Mouse (Mus musculus) heart, postnatal 0 days (tissue): ENCODE data around the gene Olfr996. TPM values are rescaled to one million over a fixed set of nuclear protein-coding genes. Genes with fewer than 3 reads are reported as not detected.
"Not testable (repeated sequence)": the region's sequence is repeated elsewhere in the genome, so short reads cannot be mapped to it uniquely, and the experiment has no call there.

ENCODE experiments used
- ATAC-seq: fragments of 200-750 bp; cut with Nextera tagmentation; 2 replicates; pipeline ENCODE4 v1.8.0; 2017; ENCODE audit warnings: low read depth, moderate number of reproducible peaks, moderate library complexity; ENCODE audit not compliant: insufficient read depth
- DNase-seq: peaks from one replicate; pipeline ENCODE4 v3.0.0-alpha.2; 2016; ENCODE audit warnings: low spot score
- H3K27ac ChIP-seq: fragments of 300-500 bp; sonication (generic); 2 replicates; pipeline ENCODE4 v1.5.1; 2014; ENCODE audit warnings: low read depth, mild to moderate bottlenecking
- H3K27me3 ChIP-seq: fragments of 300-500 bp; sonication (generic); 2 replicates; pipeline ENCODE4 v1.6.1; 2014; ENCODE audit warnings: low read length, mixed read lengths; ENCODE audit not compliant: control insufficient read depth, insufficient read depth
- H3K36me3 ChIP-seq: fragments of 300-500 bp; sonication (generic); replicated peaks from 2 replicates; pipeline ENCODE4 v1.6.1; 2014; ENCODE audit warnings: low read length, mixed read lengths; ENCODE audit not compliant: control insufficient read depth, insufficient read depth
- H3K4me1 ChIP-seq: fragments of 300-500 bp; sonication (generic); 2 replicates; pipeline ENCODE4 v1.6.1; 2014; ENCODE audit warnings: antibody characterized with exemption; ENCODE audit not compliant: control insufficient read depth, insufficient read depth
- H3K4me2 ChIP-seq: fragments of 300-500 bp; sonication (generic); 2 replicates; pipeline ENCODE4 v1.6.1; 2014; ENCODE audit warnings: low read depth, mild to moderate bottlenecking, low read length, moderate library complexity
- H3K4me3 ChIP-seq: fragments of 300-500 bp; sonication (generic); 2 replicates; pipeline ENCODE4 v1.5.1; 2014; ENCODE audit warnings: low read depth, low read length
- H3K9ac ChIP-seq: fragments of 300-500 bp; sonication (generic); replicated peaks from 2 replicates; pipeline ENCODE4 v1.6.1; 2014; ENCODE audit warnings: low read depth, low read length, mixed read lengths
- H3K9me3 ChIP-seq: fragments of 300-500 bp; sonication (generic); replicated peaks from 2 replicates; pipeline ENCODE4 v1.6.1; 2016; ENCODE audit warnings: low read length; ENCODE audit not compliant: control insufficient read depth
- CTCF ChIP-seq: IDR thresholded peaks from 2 replicates; pipeline ENCODE4 v1.5.1; 2016; ENCODE audit warnings: antibody characterized with exemption, control low read depth, low read depth
- EP300 ChIP-seq: IDR thresholded peaks from 2 replicates; pipeline ENCODE4 v1.6.1; 2016; ENCODE audit warnings: antibody characterized with exemption, low read depth
- WGBS: fragments of 180-500 bp; shearing (Covaris S2); extraction: QIAGEN DNeasy Blood & Tissue Kit; methylation state at CpG from one replicate; pipeline ENCODE4 v1.1.7; 2014; 5-methylcytosine and 5-hydroxymethylcytosine counted together
- polyA plus RNA-seq: library from polyadenylated mRNA; unstranded; fragments of >200 nt; fragmentation: Nextera tagmentation; extraction: Ambion mirVana; gene quantifications from 2 replicates; pipeline ENCODE4 v1.2.1, GENCODE M21; 2015
- total RNA-seq: library from RNA; depleted of rRNA; stranded (reverse); fragments of >200 nt; gene quantifications from 2 replicates; pipeline ENCODE4 v1.2.3, GENCODE M21; 2014; ENCODE audit warnings: low replicate concordance; rRNA removed

Gene Olfr996
- total RNA-seq (not detected in 2 replicates), polyA plus RNA-seq (not detected in 2 replicates)

- H3K4me1 ChIP-seq: no peaks in the 10 kb centered on the region
- no peaks in the 10 kb centered on the region for H3K27me3 ChIP-seq
- DNase-seq: no peak
- H3K36me3 ChIP-seq: no peaks in the 10 kb centered on the region
- ATAC-seq: no peak
- no peak within 1 kb of the TSS for H3K27ac ChIP-seq
- no peaks in the 10 kb centered on the region for H3K9me3 ChIP-seq
- no peak for TF ChIP-seq CTCF
- TF ChIP-seq EP300: no peak
- H3K4me3 ChIP-seq: no peak within 1 kb of the TSS
- no peak within 1 kb of the TSS for H3K4me2 ChIP-seq
- no peak within 1 kb of the TSS for H3K9ac ChIP-seq
Measured at GRCm38 (mm10) chr2:85578915-85579314, at the start of gene Olfr996. TSS of gene Olfr996 (plus strand) at chr2:85579215.

- Histone ChIP-seq H3K27ac (no peak overlapping the region), H3K4me1 (no peaks in the 10 kb centered on the region), H3K36me3 (no peaks in the 10 kb centered on the region), H3K4me2 (no peak overlapping the region), H3K27me3 (no peaks in the 10 kb centered on the region), H3K9me3 (no peaks in the 10 kb centered on the region), H3K9ac (no peak overlapping the region), H3K4me3 (no peak overlapping the region)
- no peak for TF ChIP-seq EP300
- no peak for TF ChIP-seq CTCF
- 69% methylated on average over 2 of the region's 2 CpGs for whole genome bisulfite sequencing
- DNase-seq: no peak
- ATAC-seq: no peak
Measured at GRCm38 (mm10) chr2:85532082-85532778, 46.8 kb upstream of the Olfr996 start.

GRCm38 (mm10) chr2:85533934-85534333 is 45.1 kb upstream of the Olfr996 start:
- WGBS: 80% methylated on average over 1 of the region's 1 CpGs
- Histone ChIP-seq H3K4me3 (no peak overlapping the region), H3K9ac (no peak overlapping the region), H3K27me3 (no peaks in the 10 kb centered on the region), H3K36me3 (no peaks in the 10 kb centered on the region), H3K4me1 (no peaks in the 10 kb centered on the region), H3K9me3 (no peaks in the 10 kb centered on the region), H3K4me2 (no peak overlapping the region), H3K27ac (no peak overlapping the region)
- no peak for DNase-seq
- TF ChIP-seq EP300 (no peak), CTCF (no peak)
- ATAC-seq: no peak

- ATAC-seq (no peak), DNase-seq (no peak)
- no peaks in the 10 kb centered on the region for H3K36me3 ChIP-seq
- H3K4me3 ChIP-seq: no peak overlapping the region
- no peak overlapping the region for H3K4me2 ChIP-seq
- no peaks in the 10 kb centered on the region for H3K27me3 ChIP-seq
- H3K27ac ChIP-seq: no peak overlapping the region
- no peak overlapping the region for H3K9ac ChIP-seq
- H3K4me1 ChIP-seq: no peaks in the 10 kb centered on the region
- TF ChIP-seq CTCF: no peak
- no peak for TF ChIP-seq EP300
- 32% methylated on average over 1 of the region's 1 CpGs for WGBS
- no peaks in the 10 kb centered on the region for H3K9me3 ChIP-seq
Measured at GRCm38 (mm10) chr2:85554806-85555205, 24.2 kb upstream of the Olfr996 start.

- WGBS: 26% methylated on average over 4 of the region's 4 CpGs
- no peak for TF ChIP-seq CTCF
- TF ChIP-seq EP300: no peak
- Histone ChIP-seq H3K4me3 (no peak overlapping the region), H3K4me2 (no peak overlapping the region), H3K36me3 (no peaks in the 10 kb centered on the region), H3K4me1 (no peaks in the 10 kb centered on the region), H3K9ac (no peak overlapping the region), H3K27ac (no peak overlapping the region), H3K9me3 (no peaks in the 10 kb centered on the region), H3K27me3 (no peaks in the 10 kb centered on the region)
- ATAC-seq (no peak), DNase-seq (no peak)
Measured at GRCm38 (mm10) chr2:85560226-85560625, 18.8 kb upstream of the Olfr996 start.

- H3K9me3 ChIP-seq: no peaks in the 10 kb centered on the region
- H3K27me3 ChIP-seq: no peaks in the 10 kb centered on the region
- H3K4me2 ChIP-seq: no peak overlapping the region
- WGBS: 18% methylated on average over 4 of the region's 4 CpGs
- no peak for ATAC-seq
- no peak overlapping the region for H3K9ac ChIP-seq
- peak; percentile 83 for TF ChIP-seq CTCF
- TF ChIP-seq EP300: no peak
- peak; percentile 51 for DNase-seq
- H3K4me3 ChIP-seq: no peak overlapping the region
- no peaks in the 10 kb centered on the region for H3K4me1 ChIP-seq
- H3K27ac ChIP-seq: no peak overlapping the region
- H3K36me3 ChIP-seq: no peaks in the 10 kb centered on the region
Measured at GRCm38 (mm10) chr2:85561187-85561586, 17.8 kb upstream of the Olfr996 start.

- not testable (repeated sequence) for H3K4me3 ChIP-seq, H3K27ac ChIP-seq, H3K9ac ChIP-seq, H3K9me3 ChIP-seq, H3K27me3 ChIP-seq, H3K4me1 ChIP-seq, H3K36me3 ChIP-seq, DNase-seq, H3K4me2 ChIP-seq, ATAC-seq
- 69% methylated on average over 2 of the region's 2 CpGs for WGBS
Measured at GRCm38 (mm10) chr2:85588648-85589047, 9.6 kb downstream of the Olfr996 start, which contains the start of gene Olfr998. TSS of gene Olfr998 (plus strand) at chr2:85588948.
